Mouse (Mus musculus): ENCODE results near the gene Aasdh. TPM values are rescaled to one million over a fixed set of nuclear protein-coding genes. Genes with fewer than 3 reads are reported as not detected.

Gene Aasdh
- polyA plus RNA-seq (2012; rRNA removed): 19.9 and 20.9 TPM in 2 replicates

- Histone ChIP-seq H3K27me3 (ENCODE audit: control insufficient read depth, insufficient read depth, low read length) (no peaks in the 10 kb centered on the region), H3K4me1 (ENCODE audit: control insufficient read depth, insufficient read depth, low read length) (no peaks in the 10 kb centered on the region), H3K27ac (ENCODE audit: insufficient read depth, low read length) (peak within 1 kb of the TSS; percentile 80), H3K4me3 (replicated peaks; ENCODE audit: insufficient read depth, low read depth, low read length) (peak within 1 kb of the TSS; percentile 84)
- under 1% methylated on average over 47 of the region's 47 CpGs for WGBS
- DNase-seq: peak; percentile 95 to 98
- no peak for TF ChIP-seq CTCF (IDR thresholded peaks at IDR 0.05; ENCODE audit: borderline replicate concordance, insufficient read depth, low read depth, low read length)
- TF ChIP-seq POLR2A (IDR thresholded peaks at IDR 0.05; ENCODE audit: borderline replicate concordance, insufficient read depth, low read length): peak; percentile 100
These were observed at the start of gene Aasdh for GRCm38 (mm10) chr5:76905405-76906154. Aasdh (minus strand) TSS chr5:76905514.

GRCm38 (mm10) chr5:76954271-76954900, 49.1 kb upstream of the Aasdh start:
- no peak overlapping the region for H3K27ac ChIP-seq (ENCODE audit: insufficient read depth, low read length)
- H3K4me1 ChIP-seq (ENCODE audit: control insufficient read depth, insufficient read depth, low read length): no peaks in the 10 kb centered on the region
- no peaks in the 10 kb centered on the region for H3K27me3 ChIP-seq (ENCODE audit: control insufficient read depth, insufficient read depth, low read length)
- WGBS: 48% methylated on average over 6 of the region's 6 CpGs
- TF ChIP-seq CTCF (IDR thresholded peaks at IDR 0.05; ENCODE audit: borderline replicate concordance, insufficient read depth, low read depth, low read length): no peak
- TF ChIP-seq POLR2A (IDR thresholded peaks at IDR 0.05; ENCODE audit: borderline replicate concordance, insufficient read depth, low read length): no peak
- no peak overlapping the region for H3K4me3 ChIP-seq (replicated peaks; ENCODE audit: insufficient read depth, low read depth, low read length)
- no peak for DNase-seq

- 56% methylated on average over 3 of the region's 3 CpGs for WGBS
- Histone ChIP-seq H3K27me3 (ENCODE audit: control insufficient read depth, insufficient read depth, low read length) (no peaks in the 10 kb centered on the region), H3K4me1 (ENCODE audit: control insufficient read depth, insufficient read depth, low read length) (no peaks in the 10 kb centered on the region), H3K27ac (ENCODE audit: insufficient read depth, low read length) (no peak overlapping the region), H3K4me3 (replicated peaks; ENCODE audit: insufficient read depth, low read depth, low read length) (no peak overlapping the region)
- TF ChIP-seq CTCF (IDR thresholded peaks at IDR 0.05; ENCODE audit: borderline replicate concordance, insufficient read depth, low read depth, low read length) (no peak), POLR2A (IDR thresholded peaks at IDR 0.05; ENCODE audit: borderline replicate concordance, insufficient read depth, low read length) (no peak)
- DNase-seq: no peak
These were observed 48.5 kb upstream of the Aasdh start for GRCm38 (mm10) chr5:76953794-76954193.

- Histone ChIP-seq H3K4me1 (ENCODE audit: control insufficient read depth, insufficient read depth, low read length) (no peaks in the 10 kb centered on the region), H3K4me3 (replicated peaks; ENCODE audit: insufficient read depth, low read depth, low read length) (peak overlapping the region; percentile 77), H3K27ac (ENCODE audit: insufficient read depth, low read length) (no peak overlapping the region), H3K27me3 (ENCODE audit: control insufficient read depth, insufficient read depth, low read length) (no peaks in the 10 kb centered on the region)
- TF ChIP-seq POLR2A (IDR thresholded peaks at IDR 0.05; ENCODE audit: borderline replicate concordance, insufficient read depth, low read length) (no peak), CTCF (IDR thresholded peaks at IDR 0.05; ENCODE audit: borderline replicate concordance, insufficient read depth, low read depth, low read length) (no peak)
- no peak for DNase-seq
- WGBS: 13% methylated on average over 7 of the region's 7 CpGs
These were observed 47.1 kb upstream of the Aasdh start for GRCm38 (mm10) chr5:76952112-76953040.

GRCm38 (mm10) chr5:76951106-76952027, 46.1 kb upstream of the Aasdh start, which contains the start of the genes Paics and Ppat:
Paics (plus strand) TSS chr5:76951307.
Ppat (minus strand) TSS chr5:76951578.
- peak; percentile 97 for DNase-seq
- peak within 1 kb of the TSS; percentile 77 for H3K4me3 ChIP-seq (replicated peaks; ENCODE audit: insufficient read depth, low read depth, low read length)
- WGBS: under 1% methylated on average over 81 of the region's 81 CpGs
- H3K27ac ChIP-seq (ENCODE audit: insufficient read depth, low read length): peak within 1 kb of the TSS; percentile 49; the same call in 1 of the 2 replicates
- no peaks in the 10 kb centered on the region for H3K4me1 ChIP-seq (ENCODE audit: control insufficient read depth, insufficient read depth, low read length)
- H3K27me3 ChIP-seq (ENCODE audit: control insufficient read depth, insufficient read depth, low read length): no peaks in the 10 kb centered on the region
- TF ChIP-seq POLR2A (IDR thresholded peaks at IDR 0.05; ENCODE audit: borderline replicate concordance, insufficient read depth, low read length): peak; percentile 94
- TF ChIP-seq CTCF (IDR thresholded peaks at IDR 0.05; ENCODE audit: borderline replicate concordance, insufficient read depth, low read depth, low read length): no peak

- TF ChIP-seq CTCF (IDR thresholded peaks at IDR 0.05; ENCODE audit: borderline replicate concordance, insufficient read depth, low read depth, low read length): no peak
- no peak for TF ChIP-seq POLR2A (IDR thresholded peaks at IDR 0.05; ENCODE audit: borderline replicate concordance, insufficient read depth, low read length)
- under 1% methylated on average over 24 of the region's 24 CpGs for WGBS
- no peak overlapping the region for H3K27ac ChIP-seq (ENCODE audit: insufficient read depth, low read length)
- H3K4me3 ChIP-seq (replicated peaks; ENCODE audit: insufficient read depth, low read depth, low read length): peak overlapping the region; percentile 77
- peak in 1 of 2 experiments; percentile 16 for DNase-seq
- H3K4me1 ChIP-seq (ENCODE audit: control insufficient read depth, insufficient read depth, low read length): no peaks in the 10 kb centered on the region
- H3K27me3 ChIP-seq (ENCODE audit: control insufficient read depth, insufficient read depth, low read length): no peaks in the 10 kb centered on the region
These were observed 45.2 kb upstream of the Aasdh start for GRCm38 (mm10) chr5:76950343-76951105.
